Mouse (Mus musculus): ENCODE results near the gene Patz1.

DNA sequence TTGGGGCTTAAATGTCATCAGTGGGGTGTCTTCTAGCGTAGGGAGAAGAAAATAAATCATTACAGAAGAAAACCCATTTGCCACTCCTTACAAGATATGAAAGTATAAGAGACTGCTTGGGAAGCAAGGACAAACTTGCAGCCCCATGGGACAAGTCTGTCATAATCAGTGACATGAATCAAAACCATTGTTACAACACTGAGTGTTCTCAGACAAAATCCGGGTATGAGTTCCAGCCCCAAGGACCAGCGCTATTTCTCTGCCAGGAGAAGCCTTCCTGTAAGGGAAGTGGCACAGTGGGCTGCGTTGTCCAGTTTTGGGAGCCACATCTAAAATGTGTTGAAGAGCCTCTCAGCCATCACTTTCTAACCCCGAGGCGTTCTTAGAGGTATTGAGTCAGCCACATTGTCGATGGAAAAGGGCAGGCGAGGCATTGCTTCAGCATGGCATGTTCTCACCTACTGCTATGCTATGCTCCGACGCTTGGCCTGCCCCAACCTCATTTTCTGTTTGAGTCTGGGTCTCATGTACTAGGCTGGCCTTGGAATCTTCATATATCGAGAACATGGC lies 45.6 kb downstream of the Patz1 start:
- no peak for TF ChIP-seq CTCF (IDR thresholded peaks at IDR 0.05; ENCODE audit: borderline replicate concordance, insufficient read depth, low read depth, low read length)
- TF ChIP-seq POLR2A (IDR thresholded peaks at IDR 0.05; ENCODE audit: borderline replicate concordance, insufficient read depth, low read length): no peak

All from cerebellum, adult 2 months (tissue).